ENCODE assay signal across 19 mouse cellular contexts in the genomic region with DNA sequence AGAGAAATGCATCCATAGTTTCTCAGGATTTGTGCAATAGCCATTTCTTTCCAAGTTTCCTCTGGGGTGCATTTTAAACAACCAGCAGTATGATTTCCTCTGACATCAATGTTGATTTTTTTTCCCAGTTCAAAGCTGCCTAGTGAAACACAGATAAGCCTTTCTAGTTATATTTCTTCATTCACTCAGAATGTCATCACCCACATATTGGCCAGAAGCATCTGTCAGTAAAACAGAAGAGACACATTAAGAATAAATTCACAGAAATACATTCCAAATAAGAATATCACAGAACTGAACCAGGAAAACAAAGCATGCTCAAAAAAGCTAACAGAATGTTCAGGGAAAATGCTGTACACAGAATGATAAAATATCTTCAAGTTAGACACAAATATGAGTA.
DNase-seq lines count a peak whose midpoint lies in the region; ATAC-seq and TF ChIP-seq lines count a peak whose summit lies in the region.
"Had no signal": no experiment of that assay in that cellular context is flagged by ENCODE, and none has a peak within 500 bp of the region (broad histone marks: within the 10 kb centered on the region; RNA-seq: fewer than 3 reads in every experiment).

No protein-coding gene starts in this region.

- no peak overlapping the region for H3K9ac ChIP-seq in lung, embryonic 14.5 days
- H3K9ac ChIP-seq: embryonic facial prominence, embryonic 13.5 days; heart, embryonic 13.5 days; hindbrain, embryonic 15.5 days had no signal

- no peaks in the 10 kb centered on the region for H3K4me1 ChIP-seq in lung, embryonic 14.5 days (ENCODE audit: insufficient read depth)
- H3K4me1 ChIP-seq: embryonic facial prominence, embryonic 13.5 days; heart, embryonic 13.5 days; hindbrain, embryonic 15.5 days had no signal

- peak; percentile 74 for ATAC-seq in frontal cortex, adult (ENCODE audit: low TSS enrichment)
- 0 out of 2 replicates have a peak, but pooled peaks have one; percentile 41 for ATAC-seq in lung, embryonic 14.5 days (ENCODE audit: insufficient read depth)
- ATAC-seq: activated CD4-positive, CD25-positive, alpha-beta regulatory T cell, adult 4 months; forebrain, embryonic 14.5 days; Patski had no signal

- H3K4me3 ChIP-seq in lung, embryonic 14.5 days (ENCODE audit: low read depth, low read length) = no peak overlapping the region
- H3K4me3 ChIP-seq: embryonic facial prominence, embryonic 13.5 days; heart, embryonic 13.5 days; hindbrain, embryonic 15.5 days had no signal

- no peaks in the 10 kb centered on the region for H3K27me3 ChIP-seq in lung, embryonic 14.5 days (ENCODE audit: insufficient read depth, low read length)
- H3K27me3 ChIP-seq: CH12.LX; embryonic facial prominence, embryonic 13.5 days; heart, embryonic 13.5 days; hindbrain, embryonic 15.5 days; Patski had no signal

- no peaks in the 10 kb centered on the region for H3K9me3 ChIP-seq in lung, embryonic 14.5 days (ENCODE audit: low read depth, low read length)
- H3K9me3 ChIP-seq: embryonic facial prominence, embryonic 13.5 days; heart, embryonic 13.5 days; hindbrain, embryonic 15.5 days had no signal

- no peak for DNase-seq in frontal cortex, postnatal 25 days (ENCODE audit: low spot score in 2 of 2)
- peak; percentile 43 for DNase-seq in lung, embryonic 14.5 days
- no peak for DNase-seq in lung, postnatal 25 days (ENCODE audit: low spot score)
- peak; percentile 37 for DNase-seq in brain, adult 2 months (ENCODE audit: low read depth, low spot score)
- peak; percentile 31 for DNase-seq in telencephalon, adult 2 months (ENCODE audit: low read depth, low spot score)
- DNase-seq: adrenal gland, postnatal 14 days; cerebellum, adult 2 months; cerebellum, postnatal 14 days; gastrocnemius, postnatal 36 days; heart, adult 11 months; heart, postnatal 36 days had no signal

- H3K4me2 ChIP-seq in lung, embryonic 14.5 days = no peak overlapping the region
- H3K4me2 ChIP-seq: embryonic facial prominence, embryonic 13.5 days; heart, embryonic 13.5 days; hindbrain, embryonic 15.5 days had no signal

- no peaks in the 10 kb centered on the region for H3K36me3 ChIP-seq in lung, embryonic 14.5 days (ENCODE audit: insufficient read depth)
- H3K36me3 ChIP-seq: embryonic facial prominence, embryonic 13.5 days; heart, embryonic 13.5 days; hindbrain, embryonic 15.5 days had no signal

- no peak overlapping the region for H3K27ac ChIP-seq in lung, embryonic 14.5 days (ENCODE audit: low read depth)
- H3K27ac ChIP-seq: embryonic facial prominence, embryonic 13.5 days; heart, embryonic 13.5 days; hindbrain, embryonic 15.5 days had no signal

- no peak for TF ChIP-seq CTCF in lung, embryonic 14.5 days (IDR thresholded peaks at IDR 0.05; ENCODE audit: low read depth)

Comparison
In these comparisons a context has a peak if more than half of its experiments do, and no peak if none do; other contexts are left out.
1. DNase-seq: peak in lung, embryonic 14.5 days (single experiment), brain, adult 2 months (single experiment) and telencephalon, adult 2 months (single experiment); none in frontal cortex, postnatal 25 days (0 of 2) and lung, postnatal 25 days (single experiment).